Mouse (Mus musculus) lung, embryonic 14.5 days (tissue): ENCODE results near the gene Cenpu. TPM values are rescaled to one million over a fixed set of nuclear protein-coding genes. Genes with fewer than 3 reads are reported as not detected.

Experiments used
- ATAC-seq: fragments of 200-750 bp; cut with Nextera tagmentation; 2 replicates; pipeline ENCODE4 v1.8.0; 2017; ENCODE audit warnings: mild to moderate bottlenecking, moderate TSS enrichment, moderate library complexity; ENCODE audit not compliant: insufficient read depth
- DNase-seq: peaks from one replicate; pipeline ENCODE4 v3.0.0-alpha.2; 2015
- H3K27ac ChIP-seq: fragments of 300-500 bp; sonication (generic); 2 replicates; pipeline ENCODE4 v1.5.1; 2014; ENCODE audit warnings: low read depth, mild to moderate bottlenecking, moderate library complexity
- H3K27me3 ChIP-seq: fragments of 300-500 bp; sonication (generic); 2 replicates; pipeline ENCODE4 v1.6.1; 2014; ENCODE audit warnings: low read length, control low read depth; ENCODE audit not compliant: insufficient read depth
- H3K36me3 ChIP-seq: fragments of 300-500 bp; sonication (generic); 2 replicates; pipeline ENCODE4 v1.6.1; 2014; ENCODE audit warnings: control low read depth; ENCODE audit not compliant: insufficient read depth
- H3K4me1 ChIP-seq: fragments of 300-500 bp; sonication (generic); 2 replicates; pipeline ENCODE4 v1.6.1; 2014; ENCODE audit warnings: antibody characterized with exemption, control low read depth; ENCODE audit not compliant: insufficient read depth
- H3K4me2 ChIP-seq: fragments of 300-500 bp; sonication (generic); 2 replicates; pipeline ENCODE4 v1.6.1; 2014; ENCODE audit warnings: mild to moderate bottlenecking
- H3K4me3 ChIP-seq: fragments of 300-500 bp; sonication (generic); 2 replicates; pipeline ENCODE4 v1.5.1; 2014; ENCODE audit warnings: low read depth, low read length
- H3K9ac ChIP-seq: fragments of 300-500 bp; sonication (generic); 2 replicates; pipeline ENCODE4 v1.6.1; 2014
- H3K9me3 ChIP-seq: fragments of 300-500 bp; sonication (generic); 2 replicates; pipeline ENCODE4 v1.6.1; 2016; ENCODE audit warnings: low read depth, low read length, control low read depth
- CTCF ChIP-seq: IDR thresholded peaks from 2 replicates; pipeline ENCODE4 v1.5.1; 2016; ENCODE audit warnings: antibody characterized with exemption, low read depth
- WGBS: fragments of 180-500 bp; shearing (Covaris S2); extraction: QIAGEN DNeasy Blood & Tissue Kit; methylation state at CpG from one replicate; pipeline ENCODE4 v1.1.7; 2014; 5-methylcytosine and 5-hydroxymethylcytosine counted together
- polyA plus RNA-seq: library from polyadenylated mRNA; unstranded; fragments of >200 nt; fragmentation: Nextera tagmentation; extraction: Ambion mirVana; gene quantifications from 2 replicates; pipeline ENCODE4 v1.2.1, GENCODE M21; 2014

Cenpu gene
- polyA plus RNA-seq, 1 experiment from 2014 or later, result 25.6 TPM

GRCm38 (mm10) chr8:46598114-46598513 is 46.3 kb downstream of the Cenpu start:
- WGBS, result 61% methylated on average over 2 of the region's 2 CpGs
- Histone ChIP-seq H3K27ac (no peak overlapping the region), H3K4me2 (no peak overlapping the region), H3K4me1 (no peaks in the 10 kb centered on the region), H3K4me3 (no peak overlapping the region), H3K9me3 (no peaks in the 10 kb centered on the region), H3K36me3 (peaks cover 24% of the 10 kb centered on the region; the same call in 1 of the 2 replicates), H3K27me3 (no peaks in the 10 kb centered on the region), H3K9ac (no peak overlapping the region)
- ATAC-seq (no peak), DNase-seq (no peak)
- no peak for TF ChIP-seq CTCF

DNA sequence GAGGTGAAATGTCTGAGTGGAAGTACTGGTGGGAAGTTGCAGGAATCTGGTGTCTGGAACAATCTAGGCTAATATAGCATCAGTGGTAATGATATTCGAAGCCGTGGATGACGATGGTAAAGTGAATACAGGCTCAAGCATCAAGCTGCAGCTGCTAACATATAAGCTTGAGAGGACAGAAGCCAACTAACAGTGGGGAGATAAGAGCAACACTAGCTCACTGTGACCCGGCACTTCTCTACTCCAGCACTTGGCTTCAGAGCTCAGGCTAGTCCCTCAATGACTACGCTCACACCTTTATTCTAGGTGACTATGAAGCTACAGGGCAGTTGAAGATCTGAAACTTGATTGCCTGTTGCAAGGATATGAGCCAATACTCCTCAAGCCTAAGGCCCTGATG is 46.9 kb downstream of the Cenpu start:
- 75% methylated on average over 5 of the region's 5 CpGs for WGBS
- DNase-seq, result no peak
- Histone ChIP-seq H3K4me1 (no peaks in the 10 kb centered on the region), H3K27me3 (no peaks in the 10 kb centered on the region), H3K9me3 (no peaks in the 10 kb centered on the region), H3K4me3 (no peak overlapping the region), H3K9ac (no peak overlapping the region), H3K36me3 (peaks cover 24% of the 10 kb centered on the region; the same call in 1 of the 2 replicates), H3K27ac (no peak overlapping the region), H3K4me2 (no peak overlapping the region)
- no peak for ATAC-seq
- no peak for TF ChIP-seq CTCF

DNA sequence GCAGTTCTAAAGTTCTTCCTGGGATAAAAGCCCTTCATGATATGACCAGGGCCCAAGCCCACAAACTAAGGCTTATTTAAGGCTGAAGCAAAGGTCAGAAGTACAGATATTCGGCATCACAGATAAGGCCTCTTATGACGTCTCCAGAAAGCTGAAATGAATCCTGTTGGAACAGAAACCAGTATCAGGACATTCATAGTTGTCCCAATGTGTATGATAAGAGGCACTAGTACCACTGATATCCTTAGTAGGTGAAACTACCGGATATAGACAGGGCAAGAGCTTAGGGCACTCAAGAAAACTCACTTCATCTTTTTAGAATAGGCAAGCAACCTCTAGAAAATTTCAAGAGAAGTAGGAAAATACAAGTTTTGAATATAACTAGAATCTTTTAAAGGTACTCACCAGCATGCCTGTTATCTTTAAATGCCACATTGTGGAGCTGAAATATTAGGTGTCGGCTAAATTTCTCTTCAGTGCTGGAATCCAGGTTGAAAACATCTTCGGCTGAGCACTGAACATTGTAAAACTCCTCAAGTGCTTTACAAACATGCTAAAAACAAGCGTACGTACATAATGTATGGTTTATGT is 47.6 kb downstream of the Cenpu start:
- TF ChIP-seq CTCF, result no peak
- Histone ChIP-seq H3K27ac (no peak overlapping the region), H3K9me3 (no peaks in the 10 kb centered on the region), H3K4me3 (no peak overlapping the region), H3K9ac (no peak overlapping the region), H3K4me2 (no peak overlapping the region), H3K4me1 (no peaks in the 10 kb centered on the region), H3K27me3 (no peaks in the 10 kb centered on the region), H3K36me3 (peaks cover 24% of the 10 kb centered on the region; the same call in 1 of the 2 replicates)
- no peak for DNase-seq
- no peak for ATAC-seq
- WGBS, result 70% methylated on average over 7 of the region's 7 CpGs

DNA sequence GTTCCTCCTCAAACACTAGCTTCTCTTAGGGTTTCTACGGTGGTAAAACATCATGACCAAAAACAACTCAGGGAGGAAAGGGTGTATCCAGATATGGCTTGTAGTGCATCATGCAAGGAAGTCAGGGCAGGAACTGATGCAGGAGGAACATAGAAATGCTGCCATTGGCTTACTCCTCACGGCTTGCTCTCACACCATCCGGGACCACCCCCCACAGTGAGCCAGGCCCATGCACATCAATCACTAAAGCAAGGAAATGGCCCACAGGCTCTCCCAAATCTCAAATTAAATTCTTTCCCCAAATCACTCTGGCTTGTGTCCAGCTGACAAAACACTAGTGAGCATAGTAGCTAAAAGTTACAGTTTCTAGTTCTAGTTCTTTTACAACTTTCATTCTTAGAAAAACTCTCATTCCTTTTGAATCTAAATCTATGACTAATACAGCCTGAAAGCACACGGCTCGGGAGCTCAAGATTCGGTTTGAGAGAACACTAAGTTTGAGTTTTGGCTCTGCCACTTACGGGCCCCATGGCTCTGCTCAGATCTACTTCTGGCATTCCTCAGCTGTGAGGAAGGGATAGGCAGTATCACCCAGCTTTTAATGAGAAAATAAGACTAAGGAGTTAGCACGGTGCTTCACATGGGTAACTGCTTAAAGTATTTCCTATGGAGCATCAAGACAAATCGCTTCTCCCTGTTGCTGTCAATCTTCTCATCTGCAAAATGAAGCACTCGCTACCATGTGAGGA is 49.3 kb downstream of the Cenpu start:
- H3K4me3 ChIP-seq, result no peak overlapping the region
- TF ChIP-seq CTCF, result no peak
- no peak overlapping the region for H3K9ac ChIP-seq
- 47% methylated on average over 10 of the region's 10 CpGs for WGBS
- no peak overlapping the region for H3K4me2 ChIP-seq
- H3K36me3 ChIP-seq, result peaks cover 30% of the 10 kb centered on the region; the same call in 1 of the 2 replicates
- DNase-seq, result peak; percentile 41
- H3K4me1 ChIP-seq, result no peaks in the 10 kb centered on the region
- no peak; the same call in 1 of the 2 replicates for ATAC-seq
- H3K27me3 ChIP-seq, result no peaks in the 10 kb centered on the region
- no peak overlapping the region for H3K27ac ChIP-seq
- no peaks in the 10 kb centered on the region for H3K9me3 ChIP-seq

GRCm38 (mm10) chr8:46603587-46603986 is 51.8 kb downstream of the Cenpu start:
- Histone ChIP-seq H3K9me3 (no peaks in the 10 kb centered on the region), H3K4me2 (no peak overlapping the region), H3K27me3 (no peaks in the 10 kb centered on the region), H3K36me3 (peaks cover 21% of the 10 kb centered on the region; the same call in 1 of the 2 replicates), H3K4me3 (no peak overlapping the region), H3K9ac (no peak overlapping the region), H3K4me1 (no peaks in the 10 kb centered on the region), H3K27ac (no peak overlapping the region)
- WGBS, result 86% methylated on average over 5 of the region's 5 CpGs
- no peak for ATAC-seq
- no peak for DNase-seq
- no peak for TF ChIP-seq CTCF

GRCm38 (mm10) chr8:46606930-46607329 is 55.1 kb downstream of the Cenpu start:
- H3K4me1 ChIP-seq, result no peaks in the 10 kb centered on the region
- 0 out of 2 replicates have a peak, but pooled peaks cover 12% of the 10 kb centered on the region for H3K36me3 ChIP-seq
- H3K9ac ChIP-seq, result no peak overlapping the region
- no peak overlapping the region for H3K4me2 ChIP-seq
- no peaks in the 10 kb centered on the region for H3K27me3 ChIP-seq
- H3K9me3 ChIP-seq, result no peaks in the 10 kb centered on the region
- DNase-seq (no peak), ATAC-seq (no peak)
- H3K27ac ChIP-seq, result no peak overlapping the region
- TF ChIP-seq CTCF, result no peak
- WGBS, result 60% methylated on average over 1 of the region's 1 CpGs
- no peak overlapping the region for H3K4me3 ChIP-seq

DNA sequence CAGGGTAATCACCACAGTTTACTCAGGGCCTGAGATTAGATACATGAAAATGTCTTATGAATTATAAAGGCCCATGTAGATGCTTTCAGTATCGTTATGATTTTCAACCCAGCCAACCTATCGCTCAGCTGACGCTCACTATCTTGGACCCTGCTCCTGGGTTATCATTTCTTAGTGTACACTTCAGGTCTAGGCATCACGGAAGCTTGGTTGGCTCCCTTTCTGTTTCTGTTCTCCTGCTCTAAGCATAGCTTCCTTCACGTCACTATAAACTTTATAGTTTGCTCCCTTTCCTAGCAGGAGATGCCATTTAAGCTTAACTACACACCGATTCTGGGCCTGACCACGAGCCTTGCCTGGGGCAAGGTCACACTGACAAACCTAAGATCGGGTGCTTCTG is 59.7 kb downstream of the Cenpu start:
- no peak for ATAC-seq
- 0 out of 2 replicates have a peak, but pooled peaks cover 4% of the 10 kb centered on the region for H3K36me3 ChIP-seq
- H3K4me2 ChIP-seq, result no peak overlapping the region
- H3K4me1 ChIP-seq, result no peaks in the 10 kb centered on the region
- no peak overlapping the region for H3K9ac ChIP-seq
- no peak overlapping the region for H3K27ac ChIP-seq
- TF ChIP-seq CTCF, result no peak
- DNase-seq, result no peak
- no peaks in the 10 kb centered on the region for H3K9me3 ChIP-seq
- 69% methylated on average over 8 of the region's 8 CpGs for WGBS
- H3K27me3 ChIP-seq, result no peaks in the 10 kb centered on the region
- no peak overlapping the region for H3K4me3 ChIP-seq
